Mouse (Mus musculus) erythroblast, adult 5-6 weeks (primary cell): ENCODE data around the gene Kif21a. TPM values are rescaled to one million over a fixed set of nuclear protein-coding genes. Genes with fewer than 3 reads are reported as not detected.

Experiments used
- ATAC-seq: replicated peaks from 2 replicates; pipeline ENCODE4 v1.8.0; 2016; ENCODE audit warnings: moderate number of reproducible peaks, mild to moderate bottlenecking, moderate TSS enrichment, inconsistent platforms; ENCODE audit not compliant: poor library complexity, low FRiP score, severe bottlenecking
- total RNA-seq, 2 experiments: library from RNA; stranded (forward) in 1 of 2; stranded (reverse) in 1 of 2; fragments of 150-400 nt in 1 of 2; fragments of 200-764, 138-1000 nt in 1 of 2; gene quantifications; 2 replicates each; pipeline versions ENCODE4 v1.2.3 to v1.2.4; 2015 to 2017; ENCODE audit warnings: low replicate concordance in 2 of 2

Kif21a gene
- total RNA-seq, 2 experiments from 2014 or later: not detected

DNA sequence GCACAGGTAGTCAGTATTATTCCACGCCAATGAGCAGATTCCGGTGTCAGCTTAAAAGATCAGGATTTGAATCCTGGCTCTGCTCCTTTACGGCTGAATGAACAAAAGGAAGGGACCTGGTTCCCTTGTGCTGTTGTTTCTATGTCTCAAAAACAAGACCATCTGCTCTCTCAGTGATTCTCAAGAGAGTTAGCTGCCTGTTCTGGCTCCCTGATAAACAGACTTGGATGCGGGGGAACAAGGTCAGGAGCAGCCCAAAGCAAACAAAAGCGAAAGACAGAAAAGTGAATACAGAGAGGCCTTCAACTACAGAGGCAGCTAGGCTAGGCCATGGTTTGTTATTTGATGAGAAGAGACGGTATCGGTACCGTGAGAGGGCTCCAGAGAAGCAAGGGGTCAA, 27.5 kb downstream of the Kif21a start:
- ATAC-seq: no peak

GRCm38 (mm10) chr15:91018861-91019187, 30.9 kb downstream of the Kif21a start:
- no peak for ATAC-seq

GRCm38 (mm10) chr15:91018161-91018860, 31.4 kb downstream of the Kif21a start:
- ATAC-seq: no peak

DNA sequence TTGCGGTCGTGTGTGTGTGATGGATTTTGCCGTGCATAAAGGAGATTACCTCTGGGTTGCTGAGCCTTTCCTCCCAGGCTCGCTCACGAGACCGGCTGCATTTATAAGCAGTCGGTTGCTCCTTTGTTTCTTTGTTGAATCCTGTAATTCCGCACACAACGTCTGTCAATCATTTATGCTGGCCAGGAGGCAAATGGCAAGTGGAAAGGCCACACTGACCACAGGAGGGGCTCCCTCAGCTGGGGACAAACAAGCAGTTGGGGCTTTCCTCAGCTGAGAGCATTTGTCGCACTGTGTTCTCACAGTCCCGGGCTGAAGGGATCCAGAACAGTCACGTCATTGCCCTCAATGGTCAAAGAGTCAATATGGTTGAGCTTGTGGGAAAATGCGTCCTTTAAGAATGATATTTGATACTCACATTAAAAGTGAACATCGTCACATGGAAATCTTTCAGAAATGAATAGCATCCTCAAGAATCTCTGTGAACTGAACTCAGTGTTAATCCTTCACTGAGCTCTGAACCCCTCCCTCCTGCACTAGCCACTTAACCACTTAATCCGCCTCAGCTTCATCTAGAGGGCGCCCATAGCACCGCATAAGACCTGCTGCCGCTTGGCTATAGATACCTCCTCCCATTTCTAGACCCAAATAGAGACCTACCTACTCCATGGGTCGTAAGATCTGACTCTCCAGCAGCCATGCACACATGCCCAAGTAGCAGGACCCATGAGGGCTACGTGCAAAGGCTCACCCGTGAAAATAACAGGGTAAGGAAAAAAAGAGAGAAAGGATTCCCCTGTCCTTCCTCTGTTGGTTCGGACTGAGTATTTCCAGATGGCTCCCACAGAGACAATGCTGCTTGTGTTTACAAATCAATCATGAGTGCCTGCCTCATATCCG, 32.2 kb downstream of the Kif21a start:
- no peak for ATAC-seq

GRCm38 (mm10) chr15:91016366-91016765, 33.4 kb downstream of the Kif21a start:
- no peak for ATAC-seq

DNA sequence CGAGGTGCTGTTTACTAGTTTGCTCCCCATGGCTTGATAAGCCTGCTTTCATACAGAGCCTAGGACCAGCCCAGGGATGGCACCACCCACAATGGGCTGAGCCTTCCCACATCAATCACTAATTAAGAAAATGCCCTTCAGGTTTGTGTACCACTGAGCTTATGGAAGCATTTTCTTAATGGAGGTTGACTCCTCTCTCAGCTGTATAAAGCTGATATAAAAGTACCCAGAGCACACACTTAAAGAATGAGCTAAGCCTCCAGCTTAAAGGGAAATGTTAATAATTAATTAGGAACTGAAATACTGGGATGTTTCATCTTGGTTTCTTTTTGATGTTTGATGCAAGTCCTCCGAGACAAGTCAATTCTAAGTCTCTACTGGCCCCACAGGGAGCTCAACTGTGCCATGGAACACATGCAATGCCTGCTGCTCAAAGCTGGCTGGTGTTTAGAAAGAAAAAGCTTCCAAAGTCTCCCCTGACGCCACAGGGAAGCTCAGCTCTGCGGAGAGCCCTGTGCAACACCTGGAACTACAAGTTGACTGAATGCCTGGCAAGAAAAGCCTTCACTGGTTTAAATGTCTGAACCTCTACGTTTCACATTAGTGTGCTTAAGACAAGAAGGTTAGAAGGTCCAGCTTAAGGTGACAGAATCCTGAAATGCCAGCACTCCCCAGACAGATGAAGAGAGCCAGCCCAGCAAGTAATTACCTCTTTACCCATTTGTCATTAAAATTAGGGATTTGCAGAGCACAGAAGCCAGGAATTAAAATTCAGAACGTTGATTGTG, 36.8 kb downstream of the Kif21a start:
- ATAC-seq: no peak

DNA sequence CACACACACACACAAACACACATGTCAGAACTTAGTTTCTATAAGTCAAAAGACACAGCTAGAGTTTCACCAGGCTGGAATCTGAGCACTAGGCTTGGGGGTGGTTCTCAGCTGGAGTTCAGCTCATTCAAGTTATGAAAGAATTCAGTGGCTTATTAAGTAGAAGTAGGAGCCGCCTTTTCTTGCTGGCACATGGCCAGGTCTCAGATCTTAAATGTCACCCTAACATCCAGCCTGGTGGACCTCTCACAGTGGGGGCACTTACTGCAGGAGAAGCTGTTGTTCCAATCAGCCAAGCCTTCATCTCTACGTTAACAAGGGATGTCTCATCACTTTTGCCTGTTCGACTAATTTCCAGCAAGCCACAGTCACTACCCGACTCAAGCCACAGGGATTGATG, 39.5 kb downstream of the Kif21a start:
- no peak for ATAC-seq

DNA sequence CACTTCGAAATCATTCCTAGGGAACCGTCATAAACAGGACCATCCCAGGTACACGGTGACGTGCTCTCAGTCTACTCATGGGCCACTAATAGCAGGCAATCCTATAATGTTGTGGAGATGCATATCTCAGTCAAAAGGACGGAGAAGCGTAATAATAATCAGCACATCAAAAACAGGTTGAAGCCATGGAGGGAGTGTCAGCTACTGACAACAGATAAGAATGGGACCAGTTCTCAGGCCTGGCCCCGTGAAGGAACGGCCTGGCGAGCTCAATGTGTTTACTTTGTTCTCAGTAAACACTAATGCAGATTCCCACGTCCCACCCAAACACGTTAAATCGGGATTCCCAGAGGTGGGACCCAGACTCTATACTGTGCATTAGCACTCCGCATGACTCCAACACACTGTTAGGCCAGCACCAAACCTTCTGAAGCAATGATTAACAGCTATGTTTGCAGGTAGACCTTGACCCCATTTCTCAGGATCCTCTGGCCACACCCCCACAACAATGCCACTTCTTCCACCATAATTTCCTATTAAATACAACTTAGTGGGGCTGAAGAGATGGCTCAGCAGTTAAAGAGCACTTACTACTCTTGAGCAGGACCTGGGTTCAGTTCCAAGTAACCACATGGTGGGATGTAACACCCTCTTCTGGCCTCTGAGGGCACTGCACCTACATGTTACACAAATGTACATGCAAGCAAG, 42.5 kb downstream of the Kif21a start:
- no peak for ATAC-seq

DNA sequence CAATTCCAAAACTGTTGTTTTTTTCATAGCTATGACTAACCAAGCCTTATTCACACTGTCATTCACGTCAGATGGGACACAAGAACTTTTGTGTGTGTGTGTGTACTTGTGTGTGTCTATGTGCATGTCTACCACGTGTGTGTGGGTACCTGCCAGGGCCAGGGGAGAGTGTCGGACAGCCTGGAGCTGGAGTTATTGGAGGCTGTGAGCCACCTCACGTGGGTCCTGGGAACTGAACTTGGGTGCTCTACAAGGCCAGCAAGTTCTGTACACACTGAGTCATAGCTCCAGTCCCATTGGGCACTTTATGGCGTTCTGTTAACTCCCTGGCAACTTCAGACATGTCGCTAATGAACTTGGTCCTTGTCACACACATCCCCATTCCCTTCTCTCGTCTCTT, 45.0 kb downstream of the Kif21a start:
- ATAC-seq: no peak

GRCm38 (mm10) chr15:91001037-91001616, 48.6 kb downstream of the Kif21a start:
- ATAC-seq: no peak

- no peak for ATAC-seq
Observed at GRCm38 (mm10) chr15:91000280-91001036, 49.3 kb downstream of the Kif21a start.

GRCm38 (mm10) chr15:90992871-90993270, 56.9 kb downstream of the Kif21a start:
- ATAC-seq: no peak

GRCm38 (mm10) chr15:90992388-90992787, 57.4 kb downstream of the Kif21a start:
- ATAC-seq: no peak

GRCm38 (mm10) chr15:90991843-90992242, 57.9 kb downstream of the Kif21a start:
- ATAC-seq: no peak

DNA sequence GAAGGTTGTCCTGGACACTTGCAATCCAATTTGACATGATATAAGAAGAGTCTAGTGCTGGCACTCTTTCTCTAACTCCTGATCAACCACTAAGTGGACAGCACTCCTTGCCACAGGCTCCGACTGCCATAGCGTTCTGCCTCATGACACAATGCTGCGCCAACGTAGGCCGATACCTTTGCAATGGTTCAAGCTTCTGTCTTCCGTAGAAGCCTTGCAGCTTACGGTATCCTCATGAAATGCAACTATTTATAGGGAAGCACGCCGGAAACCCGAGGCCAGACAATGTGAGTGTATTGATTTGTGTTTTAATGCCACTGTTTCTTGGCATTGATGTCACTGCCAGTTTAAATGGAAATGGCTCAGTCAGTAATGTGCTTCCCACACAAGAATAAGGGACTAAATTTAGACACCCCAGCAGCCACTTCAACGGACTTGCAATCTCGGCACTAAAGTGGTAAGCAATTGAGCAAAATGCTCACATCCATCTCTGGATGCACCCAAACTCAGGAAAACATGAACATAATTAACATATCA, 62.0 kb downstream of the Kif21a start:
- no peak for ATAC-seq

DNA sequence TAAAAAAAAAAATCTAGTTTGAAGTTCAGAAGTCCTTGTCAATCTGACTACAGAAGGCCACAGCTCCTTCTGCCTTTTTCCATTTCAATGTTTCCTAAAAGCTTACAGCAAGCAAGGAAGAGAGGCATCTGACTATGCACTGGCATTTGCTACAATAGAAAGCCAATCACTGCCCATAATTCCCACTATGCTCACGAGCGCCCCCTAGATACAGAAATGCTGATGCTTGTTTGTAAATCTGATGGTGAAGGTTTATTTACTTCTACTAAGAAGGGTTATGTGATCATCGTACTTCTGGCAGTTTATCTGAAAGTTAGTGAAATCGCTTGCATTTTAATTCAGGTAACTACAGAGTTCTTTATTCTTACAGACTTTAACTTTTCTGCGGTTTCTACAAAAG, 73.8 kb downstream of the Kif21a start:
- no peak for ATAC-seq

GRCm38 (mm10) chr15:90971914-90972767, 77.6 kb downstream of the Kif21a start:
- ATAC-seq: no peak

DNA sequence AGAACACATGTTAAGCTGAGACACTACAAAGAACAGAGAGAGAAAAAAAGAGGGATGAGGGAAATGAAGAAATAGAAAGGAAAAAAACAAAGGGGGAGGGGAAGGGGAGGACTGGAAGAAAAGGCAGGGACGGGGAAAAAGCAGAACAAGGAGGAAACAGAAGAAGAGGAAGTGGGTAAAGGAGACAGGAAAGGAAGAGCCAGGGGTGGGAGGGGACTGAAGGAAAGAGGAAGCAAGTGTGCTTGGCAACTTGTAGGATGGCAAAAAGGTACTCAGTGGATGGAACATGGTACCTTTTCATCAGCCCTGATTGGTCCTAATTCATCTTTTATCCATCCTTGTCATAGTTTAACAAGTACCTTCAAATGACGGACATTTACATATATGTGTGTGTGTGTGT, 86.4 kb downstream of the Kif21a start:
- no peak for ATAC-seq
